Mouse (Mus musculus): Measurements from ENCODE around the gene Jkamp. TPM values are rescaled to one million over a fixed set of nuclear protein-coding genes. Genes with fewer than 3 reads are reported as not detected.
A peak's percentile ranks its signal among the peaks of the same experiment; 100 is the strongest.

The Jkamp gene
- polyA plus RNA-seq, 1 experiment = 69.5 TPM

GRCm38 (mm10) chr12:72069626-72070326, 15.6 kb upstream of the Jkamp start:
- Histone ChIP-seq H3K4me1 (replicated peaks; ENCODE audit: control insufficient read depth, insufficient read depth, low read length) (peaks cover 7% of the 10 kb centered on the region; the same call in 1 of the 2 replicates), H3K27me3 (ENCODE audit: control insufficient read depth, insufficient read depth, low read length) (peaks cover 11% of the 10 kb centered on the region; the same call in 1 of the 2 replicates), H3K27ac (ENCODE audit: control insufficient read depth, insufficient read depth, low read length) (no peak overlapping the region), H3K4me3 (ENCODE audit: control insufficient read depth, insufficient read depth, low read length) (0 out of 2 replicates have a peak overlapping the region, but pooled peaks have one; percentile 2), H3K36me3 (ENCODE audit: control insufficient read depth, insufficient read depth, low read length) (no peaks in the 10 kb centered on the region)
- TF ChIP-seq POLR2A (IDR thresholded peaks at IDR 0.05; ENCODE audit: control insufficient read depth, extremely low read depth, insufficient read depth, low read length, poor library complexity) (no peak), CTCF (IDR thresholded peaks at IDR 0.05; ENCODE audit: borderline replicate concordance, control insufficient read depth, extremely low read depth, insufficient read depth, low read length, poor library complexity) (no peak)
- no peak for DNase-seq
- WGBS = 10% methylated on average over 40 of the region's 40 CpGs

DNA sequence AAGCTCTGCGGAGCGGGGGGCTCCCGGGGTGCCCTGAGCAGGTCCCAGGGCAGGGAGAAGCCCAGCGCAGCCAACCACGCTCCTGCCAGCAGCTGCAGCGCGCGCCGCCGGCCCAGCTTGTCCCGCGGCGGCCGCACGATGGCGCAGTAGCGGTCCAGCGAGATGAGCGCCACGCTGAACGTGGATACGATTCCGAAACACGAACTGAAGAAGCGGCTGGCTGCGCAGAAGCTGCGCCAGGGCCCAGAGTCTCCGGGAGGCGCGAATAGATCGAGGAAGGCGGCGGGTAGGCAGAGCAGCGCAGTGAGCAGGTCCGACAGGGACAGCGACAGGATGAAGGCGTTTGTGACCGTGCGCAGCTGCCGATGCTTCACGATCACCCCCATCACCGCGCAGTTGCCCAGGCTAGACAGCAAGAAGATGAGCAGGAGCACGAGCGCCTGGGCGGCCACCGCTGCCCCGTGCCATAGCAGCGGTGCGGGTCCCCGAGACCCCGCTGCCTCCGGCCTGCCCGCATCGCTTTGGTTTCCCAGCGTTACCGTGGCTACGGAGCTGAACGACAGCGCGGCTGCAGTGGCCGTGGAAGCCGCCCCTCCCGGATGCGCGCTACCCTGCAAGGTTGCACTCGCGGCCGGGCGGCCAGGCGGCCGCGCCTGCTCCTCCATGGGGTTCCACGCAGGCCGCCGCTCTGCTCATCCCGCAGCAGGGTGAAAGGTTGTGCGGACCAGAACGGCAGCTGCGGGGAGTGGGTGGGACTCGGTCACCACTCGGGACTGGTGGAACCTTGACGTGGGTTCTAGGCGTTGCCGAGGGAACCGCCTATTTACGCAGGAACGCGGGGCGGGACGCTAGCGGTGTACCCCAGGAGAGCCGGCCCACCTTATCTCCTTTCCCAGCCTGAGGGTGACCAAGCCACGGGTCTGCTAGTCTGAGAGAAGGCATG, 14.8 kb upstream of the Jkamp start, which contains the start of gene Gpr135:
Gene Gpr135, minus strand, starts transcription at position 799 of the 943 bp plus-strand sequence.
- peaks cover 7% of the 10 kb centered on the region; the same call in 1 of the 2 replicates for H3K4me1 ChIP-seq (replicated peaks; ENCODE audit: control insufficient read depth, insufficient read depth, low read length)
- no peaks in the 10 kb centered on the region for H3K36me3 ChIP-seq (ENCODE audit: control insufficient read depth, insufficient read depth, low read length)
- 1% methylated on average over 94 of the region's 94 CpGs for WGBS
- H3K27ac ChIP-seq (ENCODE audit: control insufficient read depth, insufficient read depth, low read length) = no peak within 1 kb of the TSS
- peak within 1 kb of the TSS; percentile 52 for H3K4me3 ChIP-seq (ENCODE audit: control insufficient read depth, insufficient read depth, low read length)
- peak; percentile 88; the same call in 1 of the 2 replicates for TF ChIP-seq CTCF (IDR thresholded peaks at IDR 0.05; ENCODE audit: borderline replicate concordance, control insufficient read depth, extremely low read depth, insufficient read depth, low read length, poor library complexity)
- no peak for TF ChIP-seq POLR2A (IDR thresholded peaks at IDR 0.05; ENCODE audit: control insufficient read depth, extremely low read depth, insufficient read depth, low read length, poor library complexity)
- peaks cover 11% of the 10 kb centered on the region; the same call in 1 of the 2 replicates for H3K27me3 ChIP-seq (ENCODE audit: control insufficient read depth, insufficient read depth, low read length)
- peak; percentile 74 for DNase-seq

GRCm38 (mm10) chr12:72078248-72078647, 7.1 kb upstream of the Jkamp start:
- Histone ChIP-seq H3K4me3 (ENCODE audit: control insufficient read depth, insufficient read depth, low read length) (no peak overlapping the region), H3K4me1 (replicated peaks; ENCODE audit: control insufficient read depth, insufficient read depth, low read length) (no peaks in the 10 kb centered on the region), H3K27ac (ENCODE audit: control insufficient read depth, insufficient read depth, low read length) (no peak overlapping the region), H3K27me3 (ENCODE audit: control insufficient read depth, insufficient read depth, low read length) (no peaks in the 10 kb centered on the region), H3K36me3 (ENCODE audit: control insufficient read depth, insufficient read depth, low read length) (no peaks in the 10 kb centered on the region)
- TF ChIP-seq POLR2A (IDR thresholded peaks at IDR 0.05; ENCODE audit: control insufficient read depth, extremely low read depth, insufficient read depth, low read length, poor library complexity) (no peak), CTCF (IDR thresholded peaks at IDR 0.05; ENCODE audit: borderline replicate concordance, control insufficient read depth, extremely low read depth, insufficient read depth, low read length, poor library complexity) (no peak)
- 98% methylated on average over 3 of the region's 3 CpGs for WGBS
- DNase-seq = no peak

DNA sequence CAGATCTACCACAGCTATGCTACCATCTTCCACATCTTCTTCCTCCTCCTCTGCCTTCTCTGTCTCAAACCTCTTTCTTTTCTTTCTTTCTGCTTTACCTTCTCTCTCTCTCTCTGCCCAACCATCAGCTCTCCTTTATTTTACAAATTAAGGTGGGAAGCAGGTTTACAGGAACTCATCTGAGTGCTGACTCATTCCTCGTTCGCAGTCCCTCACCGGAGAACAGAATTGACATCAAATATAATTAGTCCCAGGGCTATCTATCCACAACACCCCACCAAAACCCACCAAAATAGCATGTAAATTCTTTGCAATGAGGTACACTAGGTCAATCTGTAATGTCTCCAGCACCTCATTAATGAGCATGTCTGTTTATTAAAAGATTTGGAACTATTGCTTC, 3.4 kb upstream of the Jkamp start:
- Histone ChIP-seq H3K27me3 (ENCODE audit: control insufficient read depth, insufficient read depth, low read length) (no peaks in the 10 kb centered on the region; the same call in 1 of the 2 replicates), H3K4me1 (replicated peaks; ENCODE audit: control insufficient read depth, insufficient read depth, low read length) (peaks cover 12% of the 10 kb centered on the region), H3K36me3 (ENCODE audit: control insufficient read depth, insufficient read depth, low read length) (no peaks in the 10 kb centered on the region), H3K4me3 (ENCODE audit: control insufficient read depth, insufficient read depth, low read length) (no peak overlapping the region), H3K27ac (ENCODE audit: control insufficient read depth, insufficient read depth, low read length) (no peak overlapping the region)
- 25% methylated on average over 3 of the region's 3 CpGs for WGBS
- TF ChIP-seq POLR2A (IDR thresholded peaks at IDR 0.05; ENCODE audit: control insufficient read depth, extremely low read depth, insufficient read depth, low read length, poor library complexity) (no peak), CTCF (IDR thresholded peaks at IDR 0.05; ENCODE audit: borderline replicate concordance, control insufficient read depth, extremely low read depth, insufficient read depth, low read length, poor library complexity) (no peak)
- no peak for DNase-seq

DNA sequence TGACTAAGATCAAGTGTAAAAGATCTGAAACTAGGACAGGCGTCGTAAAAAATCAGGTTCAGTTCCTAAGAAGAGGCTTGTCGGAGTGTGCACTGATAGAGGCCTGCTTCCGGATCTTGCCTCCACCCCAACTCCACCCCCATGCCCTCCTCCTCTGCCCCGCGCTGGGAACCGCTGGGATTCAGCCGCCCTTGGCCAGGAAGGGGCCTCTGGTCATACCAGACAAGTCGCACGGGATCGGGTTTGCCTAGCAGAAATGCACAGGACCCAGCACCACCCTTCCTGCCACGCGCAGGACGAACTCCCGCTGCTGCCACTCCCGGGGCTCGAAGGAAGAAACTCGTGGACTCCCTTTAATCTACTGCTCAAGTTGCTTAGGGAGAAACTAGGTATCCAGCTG, 3.0 kb upstream of the Jkamp start:
- Histone ChIP-seq H3K4me3 (ENCODE audit: control insufficient read depth, insufficient read depth, low read length) (no peak overlapping the region), H3K36me3 (ENCODE audit: control insufficient read depth, insufficient read depth, low read length) (no peaks in the 10 kb centered on the region), H3K27me3 (ENCODE audit: control insufficient read depth, insufficient read depth, low read length) (no peaks in the 10 kb centered on the region; the same call in 1 of the 2 replicates), H3K4me1 (replicated peaks; ENCODE audit: control insufficient read depth, insufficient read depth, low read length) (peaks cover 12% of the 10 kb centered on the region), H3K27ac (ENCODE audit: control insufficient read depth, insufficient read depth, low read length) (no peak overlapping the region)
- no peak for DNase-seq
- TF ChIP-seq POLR2A (IDR thresholded peaks at IDR 0.05; ENCODE audit: control insufficient read depth, extremely low read depth, insufficient read depth, low read length, poor library complexity) = no peak
- TF ChIP-seq CTCF (IDR thresholded peaks at IDR 0.05; ENCODE audit: borderline replicate concordance, control insufficient read depth, extremely low read depth, insufficient read depth, low read length, poor library complexity) = no peak
- WGBS = 47% methylated on average over 18 of the region's 18 CpGs

GRCm38 (mm10) chr12:72083265-72083664, 2.1 kb upstream of the Jkamp start:
- no peaks in the 10 kb centered on the region for H3K36me3 ChIP-seq (ENCODE audit: control insufficient read depth, insufficient read depth, low read length)

More at GRCm38 (mm10) chr12:72083265-72083664, 2.1 kb upstream of the Jkamp start:
- Histone ChIP-seq H3K4me3 (ENCODE audit: control insufficient read depth, insufficient read depth, low read length) (no peak overlapping the region), H3K27me3 (ENCODE audit: control insufficient read depth, insufficient read depth, low read length) (no peaks in the 10 kb centered on the region; the same call in 1 of the 2 replicates), H3K4me1 (replicated peaks; ENCODE audit: control insufficient read depth, insufficient read depth, low read length) (peaks cover 12% of the 10 kb centered on the region), H3K27ac (ENCODE audit: control insufficient read depth, insufficient read depth, low read length) (no peak overlapping the region)
- no peak for DNase-seq
- WGBS = 86% methylated on average over 9 of the region's 9 CpGs
- TF ChIP-seq POLR2A (IDR thresholded peaks at IDR 0.05; ENCODE audit: control insufficient read depth, extremely low read depth, insufficient read depth, low read length, poor library complexity) = no peak
- no peak for TF ChIP-seq CTCF (IDR thresholded peaks at IDR 0.05; ENCODE audit: borderline replicate concordance, control insufficient read depth, extremely low read depth, insufficient read depth, low read length, poor library complexity)

Measured in thymus, adult 2 months (tissue).